Mouse (Mus musculus): ENCODE data around the gene Fblim1. TPM values are rescaled to one million over a fixed set of nuclear protein-coding genes. Genes with fewer than 3 reads are reported as not detected.

Fblim1 gene
- polyA plus RNA-seq, 1 experiment from 2014 or later, result 27.8 TPM

- H3K27ac ChIP-seq (ENCODE audit: low read length), result no peak overlapping the region
- no peak overlapping the region for H3K4me2 ChIP-seq (ENCODE audit: low read length)
- H3K27me3 ChIP-seq (replicated peaks; ENCODE audit: control insufficient read depth, insufficient read depth, low read length), result no peaks in the 10 kb centered on the region; the same call in none of the 2 replicates
- no peaks in the 10 kb centered on the region for H3K36me3 ChIP-seq (ENCODE audit: control insufficient read depth, insufficient read depth)
- 54% methylated on average over 8 of the region's 8 CpGs for WGBS
- H3K4me3 ChIP-seq (replicated peaks; ENCODE audit: low read length), result no peak overlapping the region
- H3K9me3 ChIP-seq (ENCODE audit: control insufficient read depth, low read length), result no peaks in the 10 kb centered on the region
- ATAC-seq, result no peak
- no peak overlapping the region for H3K9ac ChIP-seq (replicated peaks; ENCODE audit: low read depth, low read length)
- peaks cover 9% of the 10 kb centered on the region; the same call in 1 of the 2 replicates for H3K4me1 ChIP-seq (replicated peaks; ENCODE audit: control insufficient read depth, insufficient read depth, low read length)
These were observed 1.4 kb downstream of the Fblim1 start for GRCm38 (mm10) chr4:141604493-141604892.

GRCm38 (mm10) chr4:141603921-141604320, 2.0 kb downstream of the Fblim1 start:
- Histone ChIP-seq H3K9me3 (ENCODE audit: control insufficient read depth, low read length) (no peaks in the 10 kb centered on the region), H3K4me2 (ENCODE audit: low read length) (no peak overlapping the region), H3K9ac (replicated peaks; ENCODE audit: low read depth, low read length) (no peak overlapping the region), H3K27me3 (replicated peaks; ENCODE audit: control insufficient read depth, insufficient read depth, low read length) (peaks cover 2% of the 10 kb centered on the region), H3K27ac (ENCODE audit: low read length) (no peak overlapping the region), H3K4me1 (replicated peaks; ENCODE audit: control insufficient read depth, insufficient read depth, low read length) (peaks cover 15% of the 10 kb centered on the region), H3K4me3 (replicated peaks; ENCODE audit: low read length) (no peak overlapping the region), H3K36me3 (ENCODE audit: control insufficient read depth, insufficient read depth) (no peaks in the 10 kb centered on the region)
- WGBS, result 73% methylated on average over 4 of the region's 4 CpGs
- ATAC-seq, result no peak

- Histone ChIP-seq H3K36me3 (ENCODE audit: control insufficient read depth, insufficient read depth) (no peaks in the 10 kb centered on the region), H3K4me1 (replicated peaks; ENCODE audit: control insufficient read depth, insufficient read depth, low read length) (peaks cover 24% of the 10 kb centered on the region), H3K9ac (replicated peaks; ENCODE audit: low read depth, low read length) (no peak overlapping the region), H3K27ac (ENCODE audit: low read length) (no peak overlapping the region), H3K27me3 (replicated peaks; ENCODE audit: control insufficient read depth, insufficient read depth, low read length) (peaks cover 13% of the 10 kb centered on the region), H3K9me3 (ENCODE audit: control insufficient read depth, low read length) (no peaks in the 10 kb centered on the region), H3K4me2 (ENCODE audit: low read length) (no peak overlapping the region), H3K4me3 (replicated peaks; ENCODE audit: low read length) (no peak overlapping the region)
- ATAC-seq, result no peak
- 93% methylated on average over 11 of the region's 11 CpGs for WGBS
These were observed 3.2 kb downstream of the Fblim1 start for GRCm38 (mm10) chr4:141602523-141603223.

- no peak overlapping the region for H3K4me2 ChIP-seq (ENCODE audit: low read length)
- H3K4me1 ChIP-seq (replicated peaks; ENCODE audit: control insufficient read depth, insufficient read depth, low read length), result peaks cover 24% of the 10 kb centered on the region
- WGBS, result 63% methylated on average over 12 of the region's 12 CpGs
- H3K9me3 ChIP-seq (ENCODE audit: control insufficient read depth, low read length), result no peaks in the 10 kb centered on the region
- H3K36me3 ChIP-seq (ENCODE audit: control insufficient read depth, insufficient read depth), result no peaks in the 10 kb centered on the region
- H3K27me3 ChIP-seq (replicated peaks; ENCODE audit: control insufficient read depth, insufficient read depth, low read length), result peaks cover 13% of the 10 kb centered on the region
- H3K27ac ChIP-seq (ENCODE audit: low read length), result no peak overlapping the region
- no peak overlapping the region for H3K9ac ChIP-seq (replicated peaks; ENCODE audit: low read depth, low read length)
- no peak overlapping the region for H3K4me3 ChIP-seq (replicated peaks; ENCODE audit: low read length)
- ATAC-seq, result no peak
These were observed 4.6 kb downstream of the Fblim1 start for GRCm38 (mm10) chr4:141601148-141601862.

- no peaks in the 10 kb centered on the region for H3K9me3 ChIP-seq (ENCODE audit: control insufficient read depth, low read length)
- peaks cover 13% of the 10 kb centered on the region for H3K27me3 ChIP-seq (replicated peaks; ENCODE audit: control insufficient read depth, insufficient read depth, low read length)
- 20% methylated on average over 6 of the region's 6 CpGs for WGBS
- H3K36me3 ChIP-seq (ENCODE audit: control insufficient read depth, insufficient read depth), result no peaks in the 10 kb centered on the region
- H3K4me2 ChIP-seq (ENCODE audit: low read length), result peak overlapping the region; percentile 77
- H3K9ac ChIP-seq (replicated peaks; ENCODE audit: low read depth, low read length), result no peak overlapping the region
- peak overlapping the region; percentile 56; the same call in 1 of the 2 replicates for H3K4me3 ChIP-seq (replicated peaks; ENCODE audit: low read length)
- H3K27ac ChIP-seq (ENCODE audit: low read length), result no peak overlapping the region
- no peak for ATAC-seq
- peaks cover 24% of the 10 kb centered on the region for H3K4me1 ChIP-seq (replicated peaks; ENCODE audit: control insufficient read depth, insufficient read depth, low read length)
These were observed 5.5 kb downstream of the Fblim1 start for GRCm38 (mm10) chr4:141600364-141600763.

GRCm38 (mm10) chr4:141599251-141600141, 6.4 kb downstream of the Fblim1 start:
- Histone ChIP-seq H3K36me3 (ENCODE audit: control insufficient read depth, insufficient read depth) (no peaks in the 10 kb centered on the region), H3K9ac (replicated peaks; ENCODE audit: low read depth, low read length) (peak overlapping the region; percentile 60), H3K27ac (ENCODE audit: low read length) (no peak overlapping the region), H3K4me1 (replicated peaks; ENCODE audit: control insufficient read depth, insufficient read depth, low read length) (peaks cover 24% of the 10 kb centered on the region), H3K27me3 (replicated peaks; ENCODE audit: control insufficient read depth, insufficient read depth, low read length) (peaks cover 13% of the 10 kb centered on the region), H3K9me3 (ENCODE audit: control insufficient read depth, low read length) (no peaks in the 10 kb centered on the region), H3K4me3 (replicated peaks; ENCODE audit: low read length) (peak overlapping the region; percentile 56), H3K4me2 (ENCODE audit: low read length) (peak overlapping the region; percentile 77)
- 0 out of 2 replicates have a peak, but pooled peaks have one; percentile 15 for ATAC-seq
- under 1% methylated on average over 29 of the region's 57 CpGs for WGBS

DNA sequence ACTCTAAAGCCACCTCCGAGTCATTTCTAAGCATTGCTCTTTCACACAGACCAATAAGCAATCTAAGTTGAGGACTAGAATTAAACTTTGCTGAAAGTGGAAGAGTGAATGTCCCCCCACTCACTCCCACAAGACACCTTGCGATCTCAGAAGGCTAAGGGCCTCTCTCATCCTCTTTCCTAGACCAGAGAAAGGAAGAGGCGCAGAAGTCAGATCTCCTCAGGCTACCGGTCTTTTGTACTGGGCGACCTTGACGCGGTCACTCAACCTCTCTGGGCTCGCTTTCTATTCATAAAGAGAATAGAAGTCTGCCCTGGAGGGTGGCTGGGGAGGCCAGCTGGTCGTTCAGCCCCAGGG, 7.0 kb downstream of the Fblim1 start:
- H3K4me2 ChIP-seq (ENCODE audit: low read length), result peak overlapping the region; percentile 77
- no peak overlapping the region for H3K27ac ChIP-seq (ENCODE audit: low read length)
- WGBS, result under 1% methylated on average over 9 of the region's 9 CpGs
- no peaks in the 10 kb centered on the region for H3K9me3 ChIP-seq (ENCODE audit: control insufficient read depth, low read length)
- H3K4me1 ChIP-seq (replicated peaks; ENCODE audit: control insufficient read depth, insufficient read depth, low read length), result peaks cover 22% of the 10 kb centered on the region
- no peak for ATAC-seq
- peaks cover 13% of the 10 kb centered on the region for H3K27me3 ChIP-seq (replicated peaks; ENCODE audit: control insufficient read depth, insufficient read depth, low read length)
- peak overlapping the region; percentile 56 for H3K4me3 ChIP-seq (replicated peaks; ENCODE audit: low read length)
- peak overlapping the region; percentile 60 for H3K9ac ChIP-seq (replicated peaks; ENCODE audit: low read depth, low read length)
- H3K36me3 ChIP-seq (ENCODE audit: control insufficient read depth, insufficient read depth), result no peaks in the 10 kb centered on the region

GRCm38 (mm10) chr4:141598199-141598893, 7.5 kb downstream of the Fblim1 start:
- Histone ChIP-seq H3K27me3 (replicated peaks; ENCODE audit: control insufficient read depth, insufficient read depth, low read length) (peaks cover 13% of the 10 kb centered on the region), H3K36me3 (ENCODE audit: control insufficient read depth, insufficient read depth) (no peaks in the 10 kb centered on the region), H3K9me3 (ENCODE audit: control insufficient read depth, low read length) (no peaks in the 10 kb centered on the region), H3K9ac (replicated peaks; ENCODE audit: low read depth, low read length) (peak overlapping the region; percentile 16; the same call in 1 of the 2 replicates), H3K4me2 (ENCODE audit: low read length) (peak overlapping the region; percentile 77), H3K4me1 (replicated peaks; ENCODE audit: control insufficient read depth, insufficient read depth, low read length) (peaks cover 22% of the 10 kb centered on the region), H3K27ac (ENCODE audit: low read length) (no peak overlapping the region), H3K4me3 (replicated peaks; ENCODE audit: low read length) (peak overlapping the region; percentile 56)
- WGBS, result 1% methylated on average over 19 of the region's 19 CpGs
- ATAC-seq, result no peak

Measured in forebrain, embryonic 16.5 days (tissue).